Mouse (Mus musculus): ENCODE data around the gene Rars. TPM values are rescaled to one million over a fixed set of nuclear protein-coding genes. Genes with fewer than 3 reads are reported as not detected.

Rars gene
- total and polyA plus RNA-seq, 2 experiments from 2014 or later = 41.3 to 61.9 TPM

GRCm38 (mm10) chr11:35856359-35857040, 22.2 kb upstream of the Rars start:
- peak; percentile 87 for ATAC-seq (ENCODE audit: low FRiP score)
- H3K4me2 ChIP-seq (ENCODE audit: low read depth, low read length, poor library complexity, severe bottlenecking) = no peak overlapping the region
- WGBS = 15% methylated on average over 11 of the region's 11 CpGs

GRCm38 (mm10) chr11:35855567-35855966, 21.3 kb upstream of the Rars start:
- 46% methylated on average over 7 of the region's 9 CpGs for WGBS
- Histone ChIP-seq H3K9me3 (ENCODE audit: low read length) (no peaks in the 10 kb centered on the region), H3K4me2 (ENCODE audit: low read depth, low read length, poor library complexity, severe bottlenecking) (no peak overlapping the region), H3K9ac (replicated peaks; ENCODE audit: low read length, poor library complexity, severe bottlenecking) (no peak overlapping the region), H3K36me3 (ENCODE audit: insufficient read depth, low read length) (peaks cover 9% of the 10 kb centered on the region; the same call in 1 of the 2 replicates), H3K4me1 (ENCODE audit: insufficient read depth, low read length) (peaks cover 12% of the 10 kb centered on the region; the same call in 1 of the 2 replicates), H3K27ac (ENCODE audit: low read depth, low read length) (peak overlapping the region; percentile 76; the same call in 1 of the 2 replicates), H3K27me3 (ENCODE audit: insufficient read depth, low read length) (no peaks in the 10 kb centered on the region), H3K4me3 (ENCODE audit: low read depth, low read length) (no peak overlapping the region)
- no peak for TF ChIP-seq CTCF (IDR thresholded peaks at IDR 0.05)
- no peak for DNase-seq (ENCODE audit: low spot score)
- ATAC-seq (ENCODE audit: low FRiP score) = no peak

More at GRCm38 (mm10) chr11:35856359-35857040, 22.2 kb upstream of the Rars start:
- Histone ChIP-seq H3K27me3 (ENCODE audit: insufficient read depth, low read length) (no peaks in the 10 kb centered on the region), H3K27ac (ENCODE audit: low read depth, low read length) (peak overlapping the region; percentile 76), H3K4me3 (ENCODE audit: low read depth, low read length) (no peak overlapping the region), H3K4me1 (ENCODE audit: insufficient read depth, low read length) (peaks cover 12% of the 10 kb centered on the region; the same call in 1 of the 2 replicates), H3K36me3 (ENCODE audit: insufficient read depth, low read length) (peaks cover 6% of the 10 kb centered on the region; the same call in 1 of the 2 replicates), H3K9ac (replicated peaks; ENCODE audit: low read length, poor library complexity, severe bottlenecking) (no peak overlapping the region), H3K9me3 (ENCODE audit: low read length) (no peaks in the 10 kb centered on the region)
- no peak for TF ChIP-seq CTCF (IDR thresholded peaks at IDR 0.05)
- peak; percentile 94 for DNase-seq (ENCODE audit: low spot score)

GRCm38 (mm10) chr11:35854941-35855340, 20.6 kb upstream of the Rars start:
- peaks cover 12% of the 10 kb centered on the region; the same call in 1 of the 2 replicates for H3K4me1 ChIP-seq (ENCODE audit: insufficient read depth, low read length)
- DNase-seq (ENCODE audit: low spot score) = peak; percentile 37
- H3K4me3 ChIP-seq (ENCODE audit: low read depth, low read length) = no peak overlapping the region
- H3K9ac ChIP-seq (replicated peaks; ENCODE audit: low read length, poor library complexity, severe bottlenecking) = no peak overlapping the region
- H3K36me3 ChIP-seq (ENCODE audit: insufficient read depth, low read length) = peaks cover 9% of the 10 kb centered on the region; the same call in 1 of the 2 replicates
- 58% methylated on average over 5 of the region's 5 CpGs for WGBS
- H3K27ac ChIP-seq (ENCODE audit: low read depth, low read length) = no peak overlapping the region
- H3K9me3 ChIP-seq (ENCODE audit: low read length) = no peaks in the 10 kb centered on the region
- no peak overlapping the region for H3K4me2 ChIP-seq (ENCODE audit: low read depth, low read length, poor library complexity, severe bottlenecking)
- 0 out of 2 replicates have a peak, but pooled peaks have one; percentile 28 for ATAC-seq (ENCODE audit: low FRiP score)
- TF ChIP-seq CTCF (IDR thresholded peaks at IDR 0.05) = no peak
- no peaks in the 10 kb centered on the region for H3K27me3 ChIP-seq (ENCODE audit: insufficient read depth, low read length)

GRCm38 (mm10) chr11:35853651-35854050, 19.3 kb upstream of the Rars start:
- H3K4me1 ChIP-seq (ENCODE audit: insufficient read depth, low read length) = peaks cover 12% of the 10 kb centered on the region; the same call in 1 of the 2 replicates
- no peak overlapping the region for H3K9ac ChIP-seq (replicated peaks; ENCODE audit: low read length, poor library complexity, severe bottlenecking)
- DNase-seq (ENCODE audit: low spot score) (no peak), ATAC-seq (ENCODE audit: low FRiP score) (no peak)
- peak; percentile 17 for TF ChIP-seq CTCF (IDR thresholded peaks at IDR 0.05)
- no peak overlapping the region for H3K4me2 ChIP-seq (ENCODE audit: low read depth, low read length, poor library complexity, severe bottlenecking)
- H3K4me3 ChIP-seq (ENCODE audit: low read depth, low read length) = no peak overlapping the region
- 97% methylated on average over 4 of the region's 4 CpGs for whole genome bisulfite sequencing
- peaks cover 9% of the 10 kb centered on the region; the same call in 1 of the 2 replicates for H3K36me3 ChIP-seq (ENCODE audit: insufficient read depth, low read length)
- no peaks in the 10 kb centered on the region for H3K27me3 ChIP-seq (ENCODE audit: insufficient read depth, low read length)
- no peaks in the 10 kb centered on the region for H3K9me3 ChIP-seq (ENCODE audit: low read length)
- no peak overlapping the region for H3K27ac ChIP-seq (ENCODE audit: low read depth, low read length)

GRCm38 (mm10) chr11:35852731-35853130, 18.4 kb upstream of the Rars start:
- no peak overlapping the region for H3K27ac ChIP-seq (ENCODE audit: low read depth, low read length)
- H3K9ac ChIP-seq (replicated peaks; ENCODE audit: low read length, poor library complexity, severe bottlenecking) = no peak overlapping the region
- DNase-seq (ENCODE audit: low spot score) = peak; percentile 65
- peaks cover 9% of the 10 kb centered on the region; the same call in 1 of the 2 replicates for H3K36me3 ChIP-seq (ENCODE audit: insufficient read depth, low read length)
- no peak overlapping the region for H3K4me2 ChIP-seq (ENCODE audit: low read depth, low read length, poor library complexity, severe bottlenecking)
- WGBS = 57% methylated on average over 4 of the region's 4 CpGs
- H3K4me1 ChIP-seq (ENCODE audit: insufficient read depth, low read length) = peaks cover 12% of the 10 kb centered on the region; the same call in 1 of the 2 replicates
- no peak overlapping the region for H3K4me3 ChIP-seq (ENCODE audit: low read depth, low read length)
- peak; percentile 66 for TF ChIP-seq CTCF (IDR thresholded peaks at IDR 0.05)
- ATAC-seq (ENCODE audit: low FRiP score) = no peak
- no peaks in the 10 kb centered on the region for H3K9me3 ChIP-seq (ENCODE audit: low read length)
- H3K27me3 ChIP-seq (ENCODE audit: insufficient read depth, low read length) = no peaks in the 10 kb centered on the region

- no peak for TF ChIP-seq CTCF (IDR thresholded peaks at IDR 0.05)
- Histone ChIP-seq H3K27ac (ENCODE audit: low read depth, low read length) (no peak overlapping the region), H3K9me3 (ENCODE audit: low read length) (no peaks in the 10 kb centered on the region), H3K36me3 (ENCODE audit: insufficient read depth, low read length) (peaks cover 13% of the 10 kb centered on the region), H3K4me1 (ENCODE audit: insufficient read depth, low read length) (no peaks in the 10 kb centered on the region), H3K9ac (replicated peaks; ENCODE audit: low read length, poor library complexity, severe bottlenecking) (no peak overlapping the region), H3K4me3 (ENCODE audit: low read depth, low read length) (no peak overlapping the region), H3K27me3 (ENCODE audit: insufficient read depth, low read length) (no peaks in the 10 kb centered on the region), H3K4me2 (ENCODE audit: low read depth, low read length, poor library complexity, severe bottlenecking) (no peak overlapping the region)
- 87% methylated on average over 9 of the region's 9 CpGs for WGBS
- no peak for ATAC-seq (ENCODE audit: low FRiP score)
- DNase-seq (ENCODE audit: low spot score) = no peak
Measured at GRCm38 (mm10) chr11:35844299-35844698, 10.0 kb upstream of the Rars start.
